Mouse (Mus musculus) c-Kit-positive CD71-positive TER-119-positive erythroid progenitor cells, embryonic 14.5 days (primary cell): ENCODE measurements around the gene Hoxa5.

Source experiments
- DNase-seq: peaks from one replicate; pipeline ENCODE4 v3.0.0-alpha.2; 2013; ENCODE audit warnings: low spot score

Gene Hoxa5

GRCm38 (mm10) chr6:52204050-52204752 lies at the start of gene Hoxa5:
Gene Hoxa5 (minus strand): TSS chr6:52204587.
- DNase-seq = no peak

- no peak for DNase-seq
These were observed 49.4 kb upstream of the Hoxa5 start for GRCm38 (mm10) chr6:52253511-52254500.

DNA sequence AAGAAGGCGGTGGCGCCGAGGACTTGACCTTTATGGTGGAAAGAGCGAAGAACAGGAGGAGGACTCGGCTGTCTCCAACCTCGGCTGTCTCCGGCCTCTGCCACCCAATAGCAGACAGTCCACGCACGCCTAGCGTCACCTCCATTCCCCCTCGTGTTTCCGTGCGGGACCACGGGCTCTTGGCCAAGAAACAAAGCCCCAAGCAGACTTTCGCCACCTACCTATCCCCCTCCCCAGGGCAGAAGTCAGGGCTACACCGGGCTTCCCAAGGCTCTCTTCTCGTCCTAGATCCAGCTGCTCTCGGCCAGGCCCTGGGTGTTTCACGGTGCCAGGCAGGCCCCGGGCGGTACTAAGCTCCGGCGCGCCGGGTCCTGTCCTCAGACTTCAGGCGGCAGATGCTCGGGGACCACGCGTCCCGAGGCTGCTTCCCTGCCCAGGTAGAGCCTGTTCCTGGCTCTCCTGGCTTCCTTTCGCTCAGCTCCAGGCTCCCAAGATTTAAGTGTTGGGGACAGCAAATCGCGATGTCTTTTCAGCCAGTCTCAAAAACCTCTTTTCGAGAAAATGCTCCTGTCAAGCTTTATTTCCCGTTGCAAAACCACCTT lies 48.5 kb upstream of the Hoxa5 start:
- no peak for DNase-seq

- DNase-seq = no peak
These were observed 47.8 kb upstream of the Hoxa5 start for GRCm38 (mm10) chr6:52252016-52252774.

- DNase-seq = no peak
These were observed 46.9 kb upstream of the Hoxa5 start for GRCm38 (mm10) chr6:52251177-52251879.

GRCm38 (mm10) chr6:52249826-52250225 lies 45.4 kb upstream of the Hoxa5 start:
- DNase-seq = no peak

GRCm38 (mm10) chr6:52249415-52249738 lies 45.0 kb upstream of the Hoxa5 start:
- no peak for DNase-seq

DNA sequence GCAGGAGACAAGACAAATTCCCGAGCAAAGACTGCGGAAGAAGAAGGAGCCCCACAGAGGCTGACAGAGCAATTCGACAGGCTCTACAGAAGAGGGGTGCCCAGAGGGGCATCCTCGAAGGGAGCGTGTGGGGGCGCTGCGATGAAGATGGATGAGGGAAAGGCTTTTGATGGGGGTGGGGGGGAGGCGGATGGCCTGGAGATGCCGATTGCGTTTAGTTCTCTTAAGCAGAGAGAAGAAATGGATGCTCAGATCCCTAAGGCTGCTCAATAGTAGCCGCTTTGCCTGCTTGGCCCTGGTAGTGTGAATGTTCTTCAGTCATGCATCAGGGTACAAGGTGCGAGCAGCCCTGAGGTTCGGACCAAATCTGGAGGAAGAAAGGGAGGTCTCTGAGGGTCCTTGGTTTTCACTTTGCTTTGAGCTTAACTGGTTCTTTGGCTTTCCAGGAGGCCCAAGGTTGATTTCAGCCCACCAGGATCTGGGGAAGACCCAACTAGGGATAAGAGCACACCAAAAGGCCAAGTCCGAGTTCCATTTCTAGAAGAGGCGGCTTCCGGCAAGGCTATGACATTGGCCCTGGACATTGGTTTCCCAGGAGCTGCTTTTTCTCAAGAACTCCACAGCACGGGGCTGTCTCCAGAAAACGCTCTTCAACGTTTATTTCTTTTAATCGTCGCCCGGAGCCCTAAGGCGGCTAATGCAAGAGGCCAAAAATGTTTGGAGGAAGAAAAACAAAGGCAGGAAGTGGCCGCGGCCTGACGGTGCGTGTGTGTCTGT lies 44.4 kb upstream of the Hoxa5 start:
- no peak for DNase-seq

- DNase-seq = no peak
These were observed 43.6 kb upstream of the Hoxa5 start for GRCm38 (mm10) chr6:52247766-52248637.

- no peak for DNase-seq
These were observed 42.5 kb upstream of the Hoxa5 start for GRCm38 (mm10) chr6:52246916-52247315.

- DNase-seq = no peak
These were observed 42.0 kb upstream of the Hoxa5 start for GRCm38 (mm10) chr6:52246403-52246803.

DNA sequence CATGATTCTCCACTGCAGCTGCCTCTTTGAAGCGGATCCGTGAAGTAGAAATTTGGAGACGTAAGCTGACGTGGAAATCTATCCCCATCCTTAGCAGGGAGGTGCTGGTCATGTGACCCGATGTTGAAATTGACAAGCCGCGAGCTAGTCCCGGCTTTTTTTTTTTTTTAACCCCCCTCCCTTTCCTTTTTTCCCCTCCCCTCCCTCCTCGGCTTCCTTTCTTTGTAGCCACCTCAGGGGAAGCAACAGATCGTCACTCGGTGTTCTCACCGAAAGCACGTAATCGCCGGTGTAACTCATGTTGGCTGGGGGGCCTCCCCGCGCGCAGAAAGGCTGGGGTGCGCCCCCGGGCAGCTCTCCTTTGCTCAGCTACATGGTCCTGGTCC lies 41.4 kb upstream of the Hoxa5 start, which contains the start of gene Hoxa11:
Gene Hoxa11, minus strand, starts transcription at position 54 of the 386 bp plus-strand sequence.
- DNase-seq = no peak

DNA sequence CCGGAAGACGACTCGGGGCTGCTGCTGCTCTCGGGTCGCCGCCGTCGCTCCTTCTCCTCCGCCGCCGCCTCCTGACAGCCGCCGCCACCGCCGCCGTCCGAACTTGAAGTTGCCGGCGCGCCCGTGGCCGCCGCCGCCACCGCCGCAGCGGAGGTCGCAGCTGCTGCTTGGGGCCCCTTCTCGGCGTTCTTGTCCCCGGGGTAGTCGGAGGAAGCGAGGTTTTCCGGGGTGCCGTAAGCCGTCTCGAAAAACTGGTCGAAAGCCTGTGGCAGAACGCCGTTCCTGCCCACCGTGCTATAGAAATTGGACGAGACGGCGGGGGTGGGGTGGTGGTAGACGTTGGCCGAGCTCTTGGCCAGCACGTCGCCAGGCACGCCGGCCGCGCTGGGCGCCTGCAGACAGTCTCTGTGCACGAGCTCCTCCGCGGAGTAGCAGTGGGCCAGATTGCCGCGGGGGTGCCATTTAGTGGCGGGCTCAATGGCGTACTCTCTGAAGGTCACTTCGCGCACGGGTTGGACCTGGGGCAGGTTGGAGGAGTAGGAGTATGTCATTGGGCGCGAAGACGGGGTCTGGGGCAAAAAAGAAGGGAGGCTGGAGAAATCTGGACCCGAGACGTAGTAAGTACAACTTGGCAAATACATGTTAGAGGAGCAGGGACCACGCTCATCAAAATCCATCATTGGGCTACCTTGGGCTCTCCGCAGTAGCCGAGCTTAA lies 40.8 kb upstream of the Hoxa5 start:
- DNase-seq = no peak

GRCm38 (mm10) chr6:52244471-52245039 lies 40.2 kb upstream of the Hoxa5 start:
- DNase-seq = no peak

DNA sequence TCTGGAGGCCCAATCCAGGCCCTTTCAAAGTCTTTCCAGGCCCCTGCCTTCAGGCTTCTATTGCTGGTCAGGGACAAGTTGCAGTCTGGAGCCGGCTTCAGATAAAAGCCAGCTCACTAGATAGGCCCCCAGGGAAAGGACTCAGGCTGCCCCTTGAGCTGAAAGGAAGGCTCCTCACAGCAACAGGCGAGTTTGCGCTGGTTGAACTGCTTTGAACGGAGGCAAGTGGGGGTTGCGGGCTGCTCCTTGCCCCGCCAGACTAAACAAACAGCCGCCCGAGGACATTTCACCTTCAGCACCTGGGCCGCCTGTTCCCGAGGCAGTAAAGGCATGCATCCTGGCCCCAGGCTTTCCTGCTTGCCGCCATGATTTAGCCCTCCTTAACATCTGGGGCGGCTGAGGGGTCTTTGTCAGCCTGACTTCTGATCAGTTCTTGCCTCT lies 39.3 kb upstream of the Hoxa5 start:
- DNase-seq = no peak

- no peak for DNase-seq
These were observed 38.5 kb upstream of the Hoxa5 start for GRCm38 (mm10) chr6:52242801-52243332.

- DNase-seq = no peak
These were observed 36.7 kb upstream of the Hoxa5 start for GRCm38 (mm10) chr6:52241001-52241621.
